Mouse (Mus musculus) bone marrow macrophage, adult 2 months (primary cell): ENCODE measurements at regions not wholly inside any gene's neighbourhood (a gene's known extent, or its start where the extent isn't known, plus 50 kb on each side); places are given as distances from the start of the nearest gene placed in this dataset.

ENCODE experiments used
- CTCF ChIP-seq: IDR thresholded peaks from 2 replicates; pipeline ENCODE4 v1.5.1; 2012; ENCODE audit warnings: low read depth, mild to moderate bottlenecking, low read length, moderate library complexity
- POLR2A ChIP-seq: IDR thresholded peaks from 2 replicates; pipeline ENCODE4 v1.6.1; 2012; ENCODE audit warnings: mild to moderate bottlenecking, low read depth, low read length, borderline replicate concordance

DNA sequence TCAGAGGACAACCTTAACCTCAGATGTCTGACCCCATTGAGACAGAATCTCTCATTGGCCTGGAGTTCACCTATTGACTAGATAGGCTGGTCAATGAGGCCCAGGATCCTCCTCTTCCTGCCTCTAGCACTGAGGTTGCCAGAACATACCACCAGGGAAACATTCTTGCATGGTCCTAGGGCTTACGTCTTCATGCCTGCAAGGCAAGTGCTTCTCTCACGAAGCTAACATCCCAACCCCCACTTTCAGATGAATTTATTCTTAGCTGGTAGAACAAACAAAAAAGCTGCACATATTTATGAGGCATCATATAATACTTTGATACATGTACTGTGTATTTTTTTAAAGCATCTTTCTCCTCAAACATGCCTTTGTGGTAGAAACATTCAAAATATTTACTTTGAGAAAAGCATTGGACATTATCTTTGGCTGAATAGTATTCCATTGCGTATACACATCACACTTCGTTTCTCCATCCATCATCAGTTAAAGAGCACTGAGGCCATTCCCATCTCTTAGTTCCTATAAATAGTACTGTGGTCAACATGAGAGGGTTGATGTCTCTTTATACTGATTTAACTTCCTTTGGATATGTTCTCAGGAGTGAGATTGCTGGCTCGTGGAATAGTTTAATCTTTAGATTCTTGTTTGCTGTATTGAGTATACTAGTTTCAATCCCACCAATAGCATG lies 72.2 kb upstream of the Tenm4 start:
- TF ChIP-seq POLR2A (no peak), CTCF (no peak)
